Mouse (Mus musculus) c-Kit-negative CD71-positive TER-119-positive erythroid progenitor cells, embryonic 14.5 days (primary cell): ENCODE data around the gene Stra6.
A peak's percentile ranks its signal among the peaks of the same experiment; 100 is the strongest.

Experiments
- DNase-seq: peaks from one replicate; pipeline ENCODE4 v3.0.0-alpha.2; 2013; ENCODE audit warnings: low read depth, low spot score

Gene Stra6

GRCm38 (mm10) chr9:58063531-58063930 is at the start of gene Stra6:
Gene Stra6, plus strand, starts transcription at chr9:58063788.
- no peak for DNase-seq

GRCm38 (mm10) chr9:58014393-58015160 is 49.0 kb upstream of the Stra6 start:
- no peak for DNase-seq

GRCm38 (mm10) chr9:58015856-58016255 is 47.7 kb upstream of the Stra6 start:
- no peak for DNase-seq

GRCm38 (mm10) chr9:58016962-58017361 is 46.6 kb upstream of the Stra6 start:
- DNase-seq = no peak

- no peak for DNase-seq
Measured at GRCm38 (mm10) chr9:58018385-58018784, 45.2 kb upstream of the Stra6 start.

GRCm38 (mm10) chr9:58025995-58026394 is 37.6 kb upstream of the Stra6 start:
- DNase-seq = no peak

GRCm38 (mm10) chr9:58027426-58028180 is 36.0 kb upstream of the Stra6 start:
- no peak for DNase-seq

- DNase-seq = no peak
Measured at GRCm38 (mm10) chr9:58028841-58029240, 34.7 kb upstream of the Stra6 start.

- DNase-seq = no peak
Measured at GRCm38 (mm10) chr9:58029635-58030034, 34.0 kb upstream of the Stra6 start.

- DNase-seq = no peak
Measured at GRCm38 (mm10) chr9:58031895-58032294, 31.7 kb upstream of the Stra6 start.

- DNase-seq = no peak
Measured at GRCm38 (mm10) chr9:58035519-58035918, 28.1 kb upstream of the Stra6 start.

GRCm38 (mm10) chr9:58035951-58036698 is 27.5 kb upstream of the Stra6 start:
- DNase-seq = no peak

GRCm38 (mm10) chr9:58036961-58037360 is 26.6 kb upstream of the Stra6 start:
- no peak for DNase-seq

GRCm38 (mm10) chr9:58038500-58039168 is 25.0 kb upstream of the Stra6 start:
- peak; percentile 11 for DNase-seq

- no peak for DNase-seq
Measured at GRCm38 (mm10) chr9:58040977-58041376, 22.6 kb upstream of the Stra6 start.

- DNase-seq = no peak
Measured at GRCm38 (mm10) chr9:58042391-58042790, 21.2 kb upstream of the Stra6 start.

GRCm38 (mm10) chr9:58043496-58044017 is 20.0 kb upstream of the Stra6 start:
- no peak for DNase-seq

- DNase-seq = no peak
Measured at GRCm38 (mm10) chr9:58044828-58045227, 18.8 kb upstream of the Stra6 start.

GRCm38 (mm10) chr9:58045646-58046045 is 17.9 kb upstream of the Stra6 start:
- no peak for DNase-seq

GRCm38 (mm10) chr9:58047061-58047460 is 16.5 kb upstream of the Stra6 start:
- no peak for DNase-seq

- DNase-seq = no peak
Measured at GRCm38 (mm10) chr9:58048621-58049020, 15.0 kb upstream of the Stra6 start.
